Mouse (Mus musculus): ENCODE measurements around the gene Mxra8.

The Mxra8 gene

GRCm38 (mm10) chr4:155833836-155834235 lies 5.6 kb upstream of the Mxra8 start:
- in situ Hi-C loops (cut with MboI; ENCODE audit: low sequenced_read_pairs) = no loop called here

DNA sequence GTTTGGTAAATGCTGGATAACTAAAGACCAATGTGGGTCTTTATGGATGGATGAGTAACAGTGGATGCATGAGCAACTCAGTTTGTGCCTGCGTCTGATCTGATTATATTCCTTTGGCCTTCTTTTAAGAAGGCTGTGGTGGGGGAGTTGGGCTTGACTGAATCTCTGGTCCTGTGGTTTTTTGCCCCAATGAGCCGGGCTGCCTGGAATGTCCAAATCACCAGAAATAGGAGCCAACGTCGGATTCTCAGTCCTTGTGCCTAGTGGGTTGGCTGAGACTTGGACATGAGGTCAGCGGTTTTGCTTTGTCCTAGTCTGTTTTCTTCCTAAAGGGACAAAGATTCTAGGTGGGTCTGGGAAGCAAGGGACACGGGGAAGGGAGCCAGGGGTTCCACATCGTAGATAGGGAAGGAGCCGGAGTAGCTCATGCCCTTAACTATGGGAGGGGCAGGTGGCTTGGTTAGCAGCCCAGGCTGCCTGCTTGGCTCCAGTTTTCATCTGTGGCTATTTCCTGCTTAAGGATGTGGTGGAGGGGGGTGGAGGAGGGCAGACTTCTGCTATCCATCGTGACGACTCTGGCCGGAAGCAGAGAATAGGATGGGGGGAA lies 2.0 kb upstream of the Mxra8 start:
- in situ Hi-C loops (cut with MboI; ENCODE audit: low sequenced_read_pairs) = no loop called here

- in situ Hi-C loops (cut with MboI; ENCODE audit: low sequenced_read_pairs) = no loop called here
These were observed 1.0 kb upstream of the Mxra8 start for GRCm38 (mm10) chr4:155838187-155839153.

- in situ Hi-C loops (cut with MboI; ENCODE audit: low sequenced_read_pairs) = no loop called here
These were observed 859 bp downstream of the Mxra8 start for GRCm38 (mm10) chr4:155840076-155841002.

GRCm38 (mm10) chr4:155841003-155841454 lies 1.5 kb downstream of the Mxra8 start:
- in situ Hi-C loops (cut with MboI; ENCODE audit: low sequenced_read_pairs) = no loop called here

DNA sequence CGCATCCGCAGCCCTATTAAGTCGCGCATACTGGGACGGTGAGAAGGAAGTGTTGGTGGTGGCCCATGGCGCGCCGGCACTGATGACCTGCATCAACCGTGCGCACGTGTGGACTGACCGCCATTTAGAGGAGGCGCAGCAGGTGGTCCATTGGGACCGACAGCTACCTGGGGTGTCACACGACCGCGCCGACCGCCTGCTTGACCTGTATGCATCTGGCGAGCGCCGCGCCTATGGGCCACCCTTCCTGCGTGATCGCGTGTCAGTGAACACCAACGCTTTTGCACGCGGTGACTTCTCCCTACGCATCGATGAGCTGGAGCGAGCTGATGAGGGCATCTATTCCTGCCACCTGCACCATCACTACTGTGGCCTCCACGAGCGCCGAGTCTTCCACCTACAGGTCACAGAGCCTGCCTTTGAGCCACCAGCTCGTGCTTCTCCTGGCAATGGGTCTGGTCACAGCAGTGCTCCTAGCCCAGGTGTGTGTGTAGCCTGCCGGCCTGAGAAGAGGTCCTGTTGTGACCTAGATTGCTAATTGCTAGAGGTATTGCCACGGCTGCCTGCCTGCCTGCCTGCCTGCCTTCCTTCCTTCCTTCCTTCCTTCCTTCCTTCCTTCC lies 2.3 kb downstream of the Mxra8 start:
- in situ Hi-C loops (cut with MboI; ENCODE audit: low sequenced_read_pairs) = no loop called here

DNA sequence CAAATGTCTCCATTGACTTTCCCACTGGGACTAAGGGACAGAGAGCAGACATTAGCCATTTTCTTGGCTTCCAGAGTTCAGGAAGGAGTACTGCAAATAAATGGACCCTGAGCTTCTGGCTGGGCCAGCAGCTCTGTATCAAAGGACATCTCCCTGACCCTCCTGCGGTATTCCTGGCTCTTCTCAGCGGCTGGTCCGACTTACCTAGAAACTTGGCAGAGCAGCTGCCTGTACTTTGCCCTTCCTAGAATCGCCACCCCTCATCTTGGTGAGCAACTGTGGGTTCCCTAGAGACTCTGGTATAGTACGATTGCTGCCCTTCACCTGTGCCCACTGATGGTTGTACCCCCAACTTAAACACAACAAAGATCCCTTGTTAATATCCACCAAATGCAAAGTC lies 3.8 kb downstream of the Mxra8 start:
- in situ Hi-C loops (cut with MboI; ENCODE audit: low sequenced_read_pairs) = no loop called here

- in situ Hi-C loops (cut with MboI; ENCODE audit: low sequenced_read_pairs) = no loop called here
These were observed 7.5 kb downstream of the Mxra8 start, which contains the start of gene Dvl1 for GRCm38 (mm10) chr4:155846871-155847578. TSS of gene Dvl1 (plus strand) at chr4:155847402.

GRCm38 (mm10) chr4:155847591-155848352 lies 8.3 kb downstream of the Mxra8 start:
- in situ Hi-C loops (cut with MboI; ENCODE audit: low sequenced_read_pairs) = no loop called here

- in situ Hi-C loops (cut with MboI; ENCODE audit: low sequenced_read_pairs) = no loop called here
These were observed 9.1 kb downstream of the Mxra8 start for GRCm38 (mm10) chr4:155848434-155849095.

- in situ Hi-C loops (cut with MboI; ENCODE audit: low sequenced_read_pairs) = no loop called here
These were observed 9.9 kb downstream of the Mxra8 start for GRCm38 (mm10) chr4:155849391-155849790.

DNA sequence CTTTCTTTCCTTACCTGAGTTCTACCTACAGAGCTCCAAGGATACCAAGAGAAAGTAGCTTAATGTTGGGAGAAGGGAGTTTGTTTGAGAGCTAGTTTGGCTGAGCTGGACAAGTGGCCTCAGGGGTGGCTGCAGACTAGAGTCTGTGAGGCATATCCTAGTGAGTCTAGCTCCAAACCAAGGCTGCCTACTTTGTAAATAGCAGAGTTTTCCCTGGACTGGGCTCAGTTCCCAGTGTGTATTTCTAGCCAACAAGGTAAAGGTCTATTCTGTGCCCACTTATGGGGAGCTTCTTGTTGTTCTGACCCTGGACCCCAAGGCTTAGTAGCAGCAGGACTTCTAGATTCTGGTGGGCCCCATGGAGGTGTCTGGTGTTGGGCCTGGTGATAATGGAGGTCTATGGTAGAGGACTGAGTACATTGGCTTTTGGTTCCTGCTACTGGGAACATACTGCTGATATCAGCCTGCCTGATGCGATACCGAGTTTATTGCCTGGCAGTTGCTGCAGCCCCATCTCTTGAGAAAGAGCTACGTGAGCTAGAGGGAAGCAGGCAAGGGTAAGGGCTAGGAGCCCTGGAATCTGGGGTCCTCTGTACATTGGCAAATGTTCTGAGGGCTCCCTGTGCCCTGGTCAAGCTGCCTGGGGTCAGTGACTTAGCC lies 10.4 kb downstream of the Mxra8 start:
- in situ Hi-C loops (cut with MboI; ENCODE audit: low sequenced_read_pairs) = no loop called here

- in situ Hi-C loops (cut with MboI; ENCODE audit: low sequenced_read_pairs) = no loop called here
These were observed 11.9 kb downstream of the Mxra8 start for GRCm38 (mm10) chr4:155851368-155851767.

- in situ Hi-C loops (cut with MboI; ENCODE audit: low sequenced_read_pairs) = no loop called here
These were observed 12.5 kb downstream of the Mxra8 start for GRCm38 (mm10) chr4:155851951-155852411.

DNA sequence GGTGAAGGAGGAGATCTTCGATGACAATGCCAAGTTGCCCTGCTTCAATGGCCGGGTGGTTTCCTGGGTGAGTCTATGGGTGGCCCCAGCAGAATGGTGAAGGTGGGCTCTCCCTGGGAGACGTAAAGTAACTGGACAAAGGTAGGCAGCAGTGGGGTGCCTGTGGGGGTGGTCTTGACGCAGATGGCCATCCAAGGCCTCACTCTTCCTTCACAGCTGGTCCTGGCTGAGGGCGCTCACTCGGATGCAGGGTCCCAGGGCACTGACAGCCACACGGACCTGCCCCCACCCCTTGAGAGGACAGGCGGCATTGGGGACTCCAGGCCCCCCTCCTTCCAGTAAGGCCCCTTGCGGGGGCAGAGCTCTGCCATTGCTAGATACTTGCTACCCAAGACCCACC lies 13.9 kb downstream of the Mxra8 start:
- in situ Hi-C loops (cut with MboI; ENCODE audit: low sequenced_read_pairs) = no loop called here

DNA sequence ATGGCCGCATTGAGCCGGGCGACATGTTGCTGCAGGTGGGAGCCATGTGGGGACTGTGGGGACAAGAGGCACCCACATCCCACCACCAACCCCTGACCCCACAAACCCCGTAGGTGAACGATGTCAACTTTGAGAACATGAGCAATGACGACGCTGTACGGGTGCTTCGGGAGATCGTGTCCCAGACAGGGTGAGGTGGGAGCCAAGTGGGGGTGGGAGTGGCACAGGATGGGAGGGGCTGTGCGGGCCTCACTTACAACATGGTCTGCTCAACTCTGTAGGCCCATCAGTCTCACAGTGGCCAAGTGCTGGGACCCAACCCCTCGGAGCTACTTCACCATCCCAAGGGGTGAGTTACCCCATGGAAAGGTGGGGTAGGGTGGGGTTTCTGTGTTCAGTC lies 15.5 kb downstream of the Mxra8 start:
- in situ Hi-C loops (cut with MboI; ENCODE audit: low sequenced_read_pairs) = no loop called here

- in situ Hi-C loops (cut with MboI; ENCODE audit: low sequenced_read_pairs) = no loop called here
These were observed 16.6 kb downstream of the Mxra8 start for GRCm38 (mm10) chr4:155856071-155856470.

GRCm38 (mm10) chr4:155856881-155857280 lies 17.4 kb downstream of the Mxra8 start:
- in situ Hi-C loops (cut with MboI; ENCODE audit: low sequenced_read_pairs) = no loop called here

Data from CH12F3 (cell line).